Mouse (Mus musculus) liver, adult 2 months (tissue): ENCODE results near the gene Klhdc7b.

Experiments
- CTCF ChIP-seq: fragments of 200-500 bp; IDR thresholded peaks from 2 replicates; pipeline ENCODE4 v1.5.1; 2011; ENCODE audit warnings: low read depth, low read length, control low read depth
- POLR2A ChIP-seq: fragments of 200-500 bp; IDR thresholded peaks from 2 replicates; pipeline ENCODE4 v1.6.1; 2011; ENCODE audit warnings: low read length, control low read depth; ENCODE audit not compliant: insufficient read depth; ENCODE audit errors: extremely low read depth

- TF ChIP-seq CTCF (no peak), POLR2A (no peak)
Measured at GRCm38 (mm10) chr15:89421938-89422337, 37.2 kb downstream of the Klhdc7b start.
